Mouse (Mus musculus) kidney, postnatal 0 days (tissue): ENCODE results near the gene Plppr3. TPM values are rescaled to one million over a fixed set of nuclear protein-coding genes. Genes with fewer than 3 reads are reported as not detected.

Source experiments
- ATAC-seq: fragments of 200-750 bp; cut with Nextera tagmentation; replicated peaks from 2 replicates; pipeline ENCODE4 v1.8.0; 2017; ENCODE audit warnings: low read depth, moderate number of reproducible peaks, moderate TSS enrichment, moderate library complexity; ENCODE audit not compliant: low FRiP score
- DNase-seq: peaks from one replicate; pipeline ENCODE4 v3.0.0-alpha.2; 2016; ENCODE audit warnings: low spot score
- H3K27ac ChIP-seq: fragments of 300-500 bp; sonication (generic); 2 replicates; pipeline ENCODE4 v1.5.1; 2014; ENCODE audit warnings: mild to moderate bottlenecking
- H3K27me3 ChIP-seq: fragments of 300-500 bp; sonication (generic); 2 replicates; pipeline ENCODE4 v1.6.1; 2014; ENCODE audit warnings: low read length, mixed read lengths; ENCODE audit not compliant: insufficient read depth
- H3K36me3 ChIP-seq: fragments of 300-500 bp; sonication (generic); 2 replicates; pipeline ENCODE4 v1.6.1; 2014; ENCODE audit warnings: low read length, mixed read lengths; ENCODE audit not compliant: insufficient read depth
- H3K4me1 ChIP-seq: fragments of 300-500 bp; sonication (generic); replicated peaks from 2 replicates; pipeline ENCODE4 v1.6.1; 2014; ENCODE audit warnings: antibody characterized with exemption, low read length, mixed read lengths; ENCODE audit not compliant: insufficient read depth
- H3K4me2 ChIP-seq: fragments of 300-500 bp; sonication (generic); 2 replicates; pipeline ENCODE4 v1.6.1; 2014; ENCODE audit warnings: mild to moderate bottlenecking, low read length, moderate library complexity, mixed read lengths
- H3K4me3 ChIP-seq: fragments of 300-500 bp; sonication (generic); replicated peaks from 2 replicates; pipeline ENCODE4 v1.5.1; 2014; ENCODE audit warnings: low read depth, low read length
- H3K9ac ChIP-seq: fragments of 300-500 bp; sonication (generic); 2 replicates; pipeline ENCODE4 v1.6.1; 2014; ENCODE audit warnings: low read depth, low read length
- H3K9me3 ChIP-seq: fragments of 300-500 bp; sonication (generic); replicated peaks from 2 replicates; pipeline ENCODE4 v1.6.1; 2016; ENCODE audit warnings: low read length, inconsistent platforms, mixed read lengths
- CTCF ChIP-seq: IDR thresholded peaks from 2 replicates; pipeline ENCODE4 v1.5.1; 2016; ENCODE audit warnings: antibody characterized with exemption, low read depth, mild to moderate bottlenecking, moderate library complexity
- whole genome bisulfite sequencing: fragments of 180-500 bp; shearing (Covaris S2); extraction: QIAGEN DNeasy Blood & Tissue Kit; methylation state at CpG from one replicate; pipeline ENCODE4 v1.1.7; 2014; 5-methylcytosine and 5-hydroxymethylcytosine counted together
- polyA plus RNA-seq: library from polyadenylated mRNA; unstranded; fragments of >200 nt; fragmentation: Nextera tagmentation; extraction: Ambion mirVana; gene quantifications from 2 replicates; pipeline ENCODE4 v1.2.1, GENCODE M21; 2015

The Plppr3 gene
- polyA plus RNA-seq, 1 experiment from 2014 or later = 37.0 TPM

GRCm38 (mm10) chr10:79914131-79914947 lies 39.9 kb upstream of the Plppr3 start:
- Histone ChIP-seq H3K4me3 (no peak overlapping the region), H3K4me1 (peaks cover 15% of the 10 kb centered on the region), H3K36me3 (peaks cover 15% of the 10 kb centered on the region), H3K9me3 (no peaks in the 10 kb centered on the region), H3K4me2 (peak overlapping the region; percentile 2; the same call in 1 of the 2 replicates), H3K9ac (no peak overlapping the region), H3K27me3 (peaks cover 16% of the 10 kb centered on the region), H3K27ac (peak overlapping the region; percentile 5; the same call in 1 of the 2 replicates)
- ATAC-seq (no peak), DNase-seq (no peak)
- WGBS = 75% methylated on average over 11 of the region's 11 CpGs
- no peak for TF ChIP-seq CTCF

DNA sequence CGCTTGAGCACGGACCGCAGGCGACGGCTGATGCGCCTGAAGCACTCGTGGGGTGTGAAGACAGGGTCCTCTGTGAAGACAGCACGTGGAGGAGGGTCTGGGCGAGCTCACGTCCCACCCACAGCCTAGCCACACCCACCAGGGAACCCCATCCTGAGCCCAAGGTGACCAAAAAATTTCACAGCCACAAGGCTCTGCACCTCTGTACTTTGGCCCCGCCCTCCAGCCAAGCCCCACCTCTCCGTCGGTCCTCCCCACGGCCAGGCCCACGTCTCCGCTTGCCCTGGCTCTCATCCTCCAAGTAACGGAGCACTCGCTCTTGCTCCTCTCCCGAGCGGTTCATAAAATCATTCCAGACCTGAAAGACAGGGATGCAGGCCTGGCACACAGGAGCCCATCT lies 38.0 kb upstream of the Plppr3 start:
- ATAC-seq (no peak), DNase-seq (no peak)
- no peak for TF ChIP-seq CTCF
- Histone ChIP-seq H3K27ac (no peak overlapping the region), H3K36me3 (peaks cover 15% of the 10 kb centered on the region), H3K9ac (no peak overlapping the region), H3K27me3 (no peaks in the 10 kb centered on the region), H3K4me1 (peaks cover 9% of the 10 kb centered on the region), H3K4me2 (no peak overlapping the region), H3K4me3 (no peak overlapping the region), H3K9me3 (no peaks in the 10 kb centered on the region)
- 64% methylated on average over 20 of the region's 20 CpGs for WGBS

- 92% methylated on average over 4 of the region's 4 CpGs for WGBS
- peak within 1 kb of the TSS; percentile 95 for H3K27ac ChIP-seq
- H3K9ac ChIP-seq = no peak within 1 kb of the TSS
- H3K4me1 ChIP-seq = peaks cover 4% of the 10 kb centered on the region
- H3K9me3 ChIP-seq = no peaks in the 10 kb centered on the region
- H3K4me2 ChIP-seq = no peak within 1 kb of the TSS
- ATAC-seq (no peak), DNase-seq (no peak)
- peaks cover 28% of the 10 kb centered on the region for H3K36me3 ChIP-seq
- no peak for TF ChIP-seq CTCF
- H3K4me3 ChIP-seq = no peak within 1 kb of the TSS
- no peaks in the 10 kb centered on the region for H3K27me3 ChIP-seq
Measured at GRCm38 (mm10) chr10:79910556-79910955, 36.1 kb upstream of the Plppr3 start, which contains the start of gene Gm26602. TSS of gene Gm26602 (plus strand) at chr10:79910856.

DNA sequence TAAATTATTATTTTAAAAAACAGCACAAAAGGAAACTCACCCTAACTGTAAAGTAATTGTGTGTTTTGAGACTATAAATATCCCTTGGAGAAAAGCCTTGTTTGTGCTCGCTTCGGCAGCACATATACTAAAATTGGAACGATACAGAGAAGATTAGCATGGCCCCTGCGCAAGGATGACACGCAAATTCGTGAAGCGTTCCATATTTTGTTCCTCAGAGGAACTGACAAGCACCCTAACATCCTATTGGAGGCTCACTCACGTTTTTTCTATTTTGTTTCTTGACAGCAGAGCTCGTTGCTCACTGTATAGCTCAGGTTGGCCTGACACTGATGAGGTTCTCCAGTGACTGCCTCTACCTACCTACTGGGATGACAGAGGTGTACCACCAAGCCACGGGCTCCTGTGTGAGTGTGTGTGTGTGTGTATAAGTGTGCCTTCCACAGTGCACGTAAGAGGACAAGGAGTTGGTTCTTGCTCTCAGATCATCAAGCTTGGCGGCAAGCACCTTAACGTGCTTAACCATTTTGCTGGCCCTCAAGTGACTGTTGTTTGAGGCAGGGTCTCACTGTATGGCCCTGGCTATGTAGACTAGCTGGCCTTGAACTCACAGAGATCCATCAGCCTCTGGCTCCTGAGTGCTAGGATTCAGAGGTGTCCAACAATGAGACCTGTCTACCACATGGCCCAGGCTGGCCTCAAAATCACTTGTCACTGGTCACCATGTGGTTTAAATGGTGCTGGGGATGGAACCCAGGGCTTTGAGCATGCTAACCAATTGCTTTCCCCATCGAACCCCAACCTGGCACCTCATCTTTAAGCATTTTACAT lies 34.9 kb upstream of the Plppr3 start:
- no peak for DNase-seq
- no peak for ATAC-seq
- no peak for TF ChIP-seq CTCF
- Histone ChIP-seq H3K4me2 (peak overlapping the region; percentile 44), H3K27ac (peak overlapping the region; percentile 95), H3K4me3 (peak overlapping the region; percentile 58; the same call in 1 of the 2 replicates), H3K9ac (0 out of 2 replicates have a peak overlapping the region, but pooled peaks have one; percentile 83), H3K9me3 (no peaks in the 10 kb centered on the region), H3K4me1 (no peaks in the 10 kb centered on the region), H3K36me3 (peaks cover 37% of the 10 kb centered on the region), H3K27me3 (no peaks in the 10 kb centered on the region)
- 22% methylated on average over 14 of the region's 14 CpGs for WGBS

GRCm38 (mm10) chr10:79908167-79909091 lies 34.0 kb upstream of the Plppr3 start, which contains the start of gene Med16:
TSS of gene Med16 (minus strand) at chr10:79908923.
- H3K27ac ChIP-seq = peak within 1 kb of the TSS; percentile 95
- no peaks in the 10 kb centered on the region for H3K27me3 ChIP-seq
- no peak for TF ChIP-seq CTCF
- ATAC-seq (peak; percentile 96), DNase-seq (peak; percentile 100)
- WGBS = 1% methylated on average over 52 of the region's 52 CpGs
- H3K4me2 ChIP-seq = peak within 1 kb of the TSS; percentile 44
- H3K36me3 ChIP-seq = peaks cover 40% of the 10 kb centered on the region
- H3K4me3 ChIP-seq = peak within 1 kb of the TSS; percentile 58
- peak within 1 kb of the TSS; percentile 83 for H3K9ac ChIP-seq
- H3K4me1 ChIP-seq = no peaks in the 10 kb centered on the region
- H3K9me3 ChIP-seq = no peaks in the 10 kb centered on the region
